Mouse (Mus musculus) MEL (cell line): ENCODE measurements around the gene Ntn4. TPM values are rescaled to one million over a fixed set of nuclear protein-coding genes. Genes with fewer than 3 reads are reported as not detected.

Experiments
- DNase-seq: peaks from one replicate; pipeline ENCODE4 v3.0.0; 2011; ENCODE audit warnings: low read depth, low spot score
- H3K27ac ChIP-seq: 2 replicates; pipeline ENCODE4 v1.5.1; 2012; ENCODE audit warnings: low read depth, mild to moderate bottlenecking, control low read depth, low read length, moderate library complexity; ENCODE audit not compliant: control insufficient read depth
- H3K27me3 ChIP-seq, 2 experiments: fragments of 150-350 bp in 1 of 2; sonication (generic) in 1 of 2; 2 replicates each; pipeline ENCODE4 v1.6.1; 2012; ENCODE audit warnings: low read length in 2 of 2, mild to moderate bottlenecking in 2 of 2, improper control_type of control experiment in 1 of 2, moderate library complexity in 1 of 2; ENCODE audit not compliant: insufficient read depth in 2 of 2, control insufficient read depth in 1 of 2
- H3K36me3 ChIP-seq, 2 experiments: 2 replicates each; pipeline ENCODE4 v1.6.1; 2012 to 2014; ENCODE audit warnings: low read length in 2 of 2, improper control_type of control experiment in 1 of 2, inconsistent platforms in 1 of 2, mild to moderate bottlenecking in 1 of 2; ENCODE audit not compliant: insufficient read depth in 2 of 2, control insufficient read depth in 1 of 2
- H3K4me1 ChIP-seq, 2 experiments: fragments of 150-350 bp in 1 of 2; sonication (generic) in 1 of 2; 2 replicates each; pipeline ENCODE4 v1.6.1; 2012; ENCODE audit warnings: low read length in 2 of 2, improper control_type of control experiment in 1 of 2, mild to moderate bottlenecking in 1 of 2; ENCODE audit not compliant: insufficient read depth in 2 of 2, control insufficient read depth in 1 of 2
- H3K4me3 ChIP-seq, 2 experiments: fragments of 150-350 bp in 1 of 2; sonication (generic) in 1 of 2; 2 replicates each; pipeline ENCODE4 v1.5.1; 2012; ENCODE audit warnings: low read depth in 2 of 2, low read length in 2 of 2, mild to moderate bottlenecking in 2 of 2, moderate library complexity in 2 of 2, control low read depth in 1 of 2, improper control_type of control experiment in 1 of 2; ENCODE audit not compliant: control insufficient read depth in 1 of 2, insufficient read depth in 1 of 2
- H3K79me2 ChIP-seq: 2 replicates; pipeline ENCODE4 v1.6.1; 2012; ENCODE audit warnings: mild to moderate bottlenecking, low read length, moderate library complexity; ENCODE audit not compliant: control insufficient read depth, poor library complexity, insufficient read depth
- H3K9ac ChIP-seq: 2 replicates; pipeline ENCODE4 v1.6.1; 2012; ENCODE audit warnings: low read depth, mild to moderate bottlenecking, control low read depth, low read length, moderate library complexity; ENCODE audit not compliant: control insufficient read depth, poor library complexity, severe bottlenecking
- H3K9me3 ChIP-seq: fragments of 150-350 bp; sonication (generic); replicated peaks from 2 replicates; pipeline ENCODE4 v1.6.1; 2012; ENCODE audit warnings: mild to moderate bottlenecking, low read length, improper control_type of control experiment, moderate library complexity; ENCODE audit not compliant: insufficient read depth
- BHLHE40 ChIP-seq: IDR thresholded peaks from 2 replicates; pipeline ENCODE4 v1.6.1; 2012; ENCODE audit warnings: low read depth, mild to moderate bottlenecking, inconsistent platforms, low read length, improper control_type of control experiment, borderline replicate concordance
- CHD2 ChIP-seq: IDR thresholded peaks from 2 replicates; pipeline ENCODE4 v1.6.1; 2011; ENCODE audit warnings: low read length, improper control_type of control experiment
- E2F4 ChIP-seq: IDR thresholded peaks from 2 replicates; pipeline ENCODE4 v1.6.1; 2011; ENCODE audit warnings: low read depth, low read length, improper control_type of control experiment, borderline replicate concordance
- EP300 ChIP-seq, 2 experiments: IDR thresholded peaks; 2 replicates each; pipeline ENCODE4 v1.6.1; 2011; ENCODE audit warnings: improper control_type of control experiment in 2 of 2, low read length in 2 of 2, low read depth in 1 of 2, mild to moderate bottlenecking in 1 of 2
- HCFC1 ChIP-seq: IDR thresholded peaks from 2 replicates; pipeline ENCODE4 v1.6.1; 2012; ENCODE audit warnings: low read depth, mild to moderate bottlenecking, inconsistent platforms, low read length, improper control_type of control experiment, moderate library complexity
- KAT2A ChIP-seq: conservative IDR thresholded peaks from 2 replicates; pipeline ENCODE4 v1.6.1; 2012; ENCODE audit warnings: low read depth, low read length, improper control_type of control experiment, inconsistent platforms
- MAZ ChIP-seq: IDR thresholded peaks from 2 replicates; pipeline ENCODE4 v1.6.1; 2012; ENCODE audit warnings: low read depth, mild to moderate bottlenecking, inconsistent platforms, low read length, improper control_type of control experiment
- MXI1 ChIP-seq: IDR thresholded peaks from 2 replicates; pipeline ENCODE4 v1.6.1; 2011; ENCODE audit warnings: mild to moderate bottlenecking, low read depth, low read length, improper control_type of control experiment
- NELFE ChIP-seq: IDR thresholded peaks from 2 replicates; pipeline ENCODE4 v1.6.1; 2011; ENCODE audit warnings: low read depth, low read length, improper control_type of control experiment
- RAD21 ChIP-seq: IDR thresholded peaks from 2 replicates; pipeline ENCODE4 v1.6.1; 2011; ENCODE audit warnings: mild to moderate bottlenecking, low read depth, low read length, improper control_type of control experiment
- SIN3A ChIP-seq: IDR thresholded peaks from 2 replicates; pipeline ENCODE4 v1.6.1; 2012; ENCODE audit warnings: low read length, improper control_type of control experiment, inconsistent platforms
- TBP ChIP-seq: IDR thresholded peaks from 2 replicates; pipeline ENCODE4 v1.8.0; 2011; ENCODE audit warnings: low read depth, low read length, improper control_type of control experiment
- UBTF ChIP-seq: IDR thresholded peaks from 2 replicates; pipeline ENCODE4 v1.6.1; 2012; ENCODE audit warnings: low read depth, mild to moderate bottlenecking, inconsistent platforms, low read length, improper control_type of control experiment, moderate library complexity, borderline replicate concordance; ENCODE audit not compliant: insufficient read depth
- USF2 ChIP-seq, 2 experiments: IDR thresholded peaks; 2 replicates each; pipeline ENCODE4 v1.6.1; 2011 to 2012; ENCODE audit warnings: improper control_type of control experiment in 2 of 2, low read length in 2 of 2, borderline replicate concordance in 1 of 2, inconsistent platforms in 1 of 2, low read depth in 1 of 2, mild to moderate bottlenecking in 1 of 2; ENCODE audit not compliant: insufficient read depth in 1 of 2
- ZC3H11A ChIP-seq: IDR thresholded peaks from 2 replicates; pipeline ENCODE4 v1.6.1; 2012; ENCODE audit warnings: low read depth, mild to moderate bottlenecking, inconsistent platforms, low read length, improper control_type of control experiment
- ZKSCAN1 ChIP-seq: IDR thresholded peaks from 2 replicates; pipeline ENCODE4 v1.6.1; 2012; ENCODE audit warnings: low read depth, mild to moderate bottlenecking, inconsistent platforms, low read length, improper control_type of control experiment, moderate library complexity
- ZMIZ1 ChIP-seq: IDR thresholded peaks from 2 replicates; pipeline ENCODE4 v1.6.1; 2012; ENCODE audit warnings: low read depth, mild to moderate bottlenecking, inconsistent platforms, low read length, improper control_type of control experiment, moderate library complexity
- ZNF384 ChIP-seq: IDR thresholded peaks from 2 replicates; pipeline ENCODE4 v1.6.1; 2012; ENCODE audit warnings: low read depth, mild to moderate bottlenecking, inconsistent platforms, low read length, improper control_type of control experiment
- polyA plus RNA-seq, 2 experiments: library from polyadenylated mRNA; stranded (reverse) in 1 of 2; unstranded in 1 of 2; fragments of >175 nt in 1 of 2; fragments of >200 nt in 1 of 2; gene quantifications; 2 replicates each; pipeline versions ENCODE4 v1.2.1 to v1.2.4; 2012; ENCODE audit warnings: low replicate concordance in 2 of 2, low read depth in 1 of 2; ENCODE audit not compliant: insufficient read length in 2 of 2, insufficient read depth in 1 of 2, missing spikeins in 1 of 2
- total RNA-seq: library from RNA; depleted of rRNA; stranded (reverse); fragments of 300-350 nt; gene quantifications from 2 replicates; pipeline ENCODE4 v1.2.3, GENCODE M21; 2012

The Ntn4 gene
- total and polyA plus RNA-seq, 3 experiments = not detected

- Histone ChIP-seq H3K9ac (no peak overlapping the region), H3K4me3 (no peak overlapping the region), H3K27ac (no peak overlapping the region), H3K9me3 (no peaks in the 10 kb centered on the region), H3K36me3 (no peaks in the 10 kb centered on the region), H3K79me2 (no peaks in the 10 kb centered on the region)
- DNase-seq = no peak
- TF ChIP-seq KAT2A = no peak
- no peak for TF ChIP-seq MAZ
- TF ChIP-seq E2F4 = no peak
- TF ChIP-seq ZC3H11A = no peak
- TF ChIP-seq ZNF384 = no peak
- TF ChIP-seq ZMIZ1 = no peak
- no peak for TF ChIP-seq ZKSCAN1
- TF ChIP-seq RAD21 = no peak
- no peak for TF ChIP-seq EP300 (IDR thresholded peaks at IDR 0.05; ENCODE audit: low read depth in 1 of 2, low read length in 2 of 2)
- no peak for TF ChIP-seq USF2 (IDR thresholded peaks at IDR 0.05; ENCODE audit: borderline replicate concordance in 1 of 2, insufficient read depth in 1 of 2, low read depth in 1 of 2, low read length in 2 of 2)
- no peak for TF ChIP-seq BHLHE40
- no peak for TF ChIP-seq CHD2
- TF ChIP-seq HCFC1 = no peak
- no peak for TF ChIP-seq UBTF
- TF ChIP-seq, all 39 proteins: peak for 0
- H3K27me3 ChIP-seq = peaks cover 0 to 2% of the 10 kb centered on the region in 2 experiments
- no peaks in the 10 kb centered on the region for H3K4me1 ChIP-seq
Measured at GRCm38 (mm10) chr10:93756211-93756610, 115.7 kb downstream of the Ntn4 start.

- H3K79me2 ChIP-seq = no peaks in the 10 kb centered on the region
- TF ChIP-seq MXI1 (no peak), SIN3A (no peak), ZNF384 (no peak), HCFC1 (no peak), NELFE (no peak), USF2 (IDR thresholded peaks at IDR 0.05; ENCODE audit: borderline replicate concordance in 1 of 2, insufficient read depth in 1 of 2, low read depth in 1 of 2, low read length in 2 of 2) (no peak), ZMIZ1 (no peak), RAD21 (no peak), MAZ (no peak), TBP (no peak)
- TF ChIP-seq, all 39 proteins: peak for 0
- H3K4me3 ChIP-seq = no peak overlapping the region
- H3K36me3 ChIP-seq = no peaks in the 10 kb centered on the region
- no peaks in the 10 kb centered on the region for H3K4me1 ChIP-seq
- peaks cover 0 to 1% of the 10 kb centered on the region in 2 experiments; a peak in 2 of 4 replicates for H3K27me3 ChIP-seq
- H3K9ac ChIP-seq = no peak overlapping the region
- no peaks in the 10 kb centered on the region for H3K9me3 ChIP-seq
- no peak for DNase-seq
- no peak overlapping the region for H3K27ac ChIP-seq
Measured at GRCm38 (mm10) chr10:93759644-93760043, 119.2 kb downstream of the Ntn4 start.
